Mouse (Mus musculus) heart, adult 2 months (tissue): Measurements from ENCODE around the gene Dis3l. TPM values are rescaled to one million over a fixed set of nuclear protein-coding genes. Genes with fewer than 3 reads are reported as not detected.
"Not testable (repeated sequence)": the region's sequence is repeated elsewhere in the genome, so short reads cannot be mapped to it uniquely, and the experiment has no call there.

Experiments used
- DNase-seq, 2 experiments: peaks; one replicate each; pipeline ENCODE4 v3.0.0; 2021
- H3K27ac ChIP-seq: fragments of 200-600 bp; 2 replicates; pipeline ENCODE4 v1.8.1; 2022
- H3K27me3 ChIP-seq: fragments of 200-500 bp; 2 replicates; pipeline ENCODE4 v1.6.1; 2012; ENCODE audit warnings: mild to moderate bottlenecking, low read length, inconsistent platforms, mixed read lengths; ENCODE audit not compliant: control insufficient read depth, insufficient read depth
- H3K36me3 ChIP-seq: fragments of 200-500 bp; 2 replicates; pipeline ENCODE4 v1.6.1; 2012; ENCODE audit warnings: low read length, inconsistent platforms; ENCODE audit not compliant: control insufficient read depth, insufficient read depth
- H3K4me1 ChIP-seq: fragments of 200-500 bp; 2 replicates; pipeline ENCODE4 v1.6.1; 2011; ENCODE audit warnings: low read length; ENCODE audit not compliant: control insufficient read depth, insufficient read depth
- H3K4me3 ChIP-seq: fragments of 200-600 bp; 2 replicates; pipeline ENCODE4 v1.8.1; 2022
- H3K79me2 ChIP-seq: fragments of 200-500 bp; replicated peaks from 2 replicates; pipeline ENCODE4 v1.6.1; 2012; ENCODE audit warnings: mild to moderate bottlenecking, inconsistent platforms, low read length, moderate library complexity, mixed read lengths; ENCODE audit not compliant: control insufficient read depth, insufficient read depth
- H3K9ac ChIP-seq: fragments of 200-500 bp; 2 replicates; pipeline ENCODE4 v1.6.1; 2012; ENCODE audit warnings: low read depth, mild to moderate bottlenecking, control low read depth, inconsistent platforms, low read length, mixed read lengths
- CTCF ChIP-seq: fragments of 200-600 bp; IDR thresholded peaks from 2 replicates; pipeline ENCODE4 v1.8.1; 2022; ENCODE audit warnings: antibody characterized with exemption, mild to moderate bottlenecking, moderate library complexity
- EP300 ChIP-seq: fragments of 200-500 bp; IDR thresholded peaks from 2 replicates; pipeline ENCODE4 v1.6.1; 2011; ENCODE audit warnings: low read depth, low read length, control low read depth; ENCODE audit not compliant: insufficient read depth
- POLR2A ChIP-seq: fragments of 200-500 bp; IDR thresholded peaks from 2 replicates; pipeline ENCODE4 v1.6.1; 2011; ENCODE audit warnings: mild to moderate bottlenecking, low read depth, low read length, control low read depth; ENCODE audit not compliant: insufficient read depth
- WGBS: fragments of 180-500 bp; shearing (Covaris S2); methylation state at CpG from one replicate; pipeline ENCODE4 v1.1.7; 2018; 5-methylcytosine and 5-hydroxymethylcytosine counted together
- intact Hi-C: fragments of 180-260 bp; cut with DNase I; formaldehyde crosslinking; loops from one replicate; pipeline ENCODE4 v1.15.1; 2025
- polyA plus RNA-seq: library from polyadenylated mRNA; depleted of rRNA; stranded (reverse); fragments of >200 nt; gene quantifications from 2 replicates; pipeline ENCODE4 v1.2.3, GENCODE M21; 2012
- total RNA-seq, 2 experiments: library from RNA; stranded (reverse); gene quantifications; 2 replicates each; pipeline ENCODE4 v1.2.3; 2021

Gene Dis3l
- total and polyA plus RNA-seq, 3 experiments, result 10.6 to 24.6 (median 24.5) TPM

GRCm38 (mm10) chr9:64272611-64273010 lies 68.5 kb downstream of the Dis3l start:
- H3K9ac ChIP-seq, result no peak overlapping the region
- no peak overlapping the region for H3K4me3 ChIP-seq
- 28% methylated on average over 7 of the region's 7 CpGs for WGBS
- intact Hi-C loops, result loop anchor here (2.0 kb wide), 1 partner anchor 134 kb away; no protein-coding TSS in a partner anchor
- H3K79me2 ChIP-seq, result no peaks in the 10 kb centered on the region
- no peaks in the 10 kb centered on the region for H3K36me3 ChIP-seq
- no peaks in the 10 kb centered on the region for H3K27me3 ChIP-seq
- TF ChIP-seq EP300 (0 out of 2 replicates have a peak, but pooled peaks have one; percentile 16), POLR2A (no peak), CTCF (peak; percentile 57)
- DNase-seq, result peak; percentile 27 to 45
- H3K27ac ChIP-seq, result no peak overlapping the region
- no peaks in the 10 kb centered on the region for H3K4me1 ChIP-seq

GRCm38 (mm10) chr9:64271249-64271648 lies 69.8 kb downstream of the Dis3l start:
- no peaks in the 10 kb centered on the region for H3K36me3 ChIP-seq
- H3K9ac ChIP-seq, result no peak overlapping the region
- WGBS, result 42% methylated on average over 3 of the region's 3 CpGs
- no peaks in the 10 kb centered on the region for H3K4me1 ChIP-seq
- H3K27me3 ChIP-seq, result no peaks in the 10 kb centered on the region
- H3K27ac ChIP-seq, result no peak overlapping the region
- no peak overlapping the region for H3K4me3 ChIP-seq
- intact Hi-C loops, result no loop called here
- no peak for DNase-seq
- TF ChIP-seq EP300 (no peak), POLR2A (no peak), CTCF (no peak)
- H3K79me2 ChIP-seq, result no peaks in the 10 kb centered on the region

- intact Hi-C loops, H3K27me3 ChIP-seq, H3K9ac ChIP-seq, H3K4me3 ChIP-seq, DNase-seq, H3K79me2 ChIP-seq, H3K27ac ChIP-seq, H3K4me1 ChIP-seq, H3K36me3 ChIP-seq: not testable (repeated sequence)
- 95% methylated on average over 8 of the region's 8 CpGs for WGBS
Observed at GRCm38 (mm10) chr9:64268836-64269235, 72.3 kb downstream of the Dis3l start.

GRCm38 (mm10) chr9:64268196-64268595 lies 72.9 kb downstream of the Dis3l start:
- Histone ChIP-seq H3K79me2 (no peaks in the 10 kb centered on the region), H3K27ac (no peak overlapping the region), H3K27me3 (no peaks in the 10 kb centered on the region), H3K4me3 (no peak overlapping the region), H3K36me3 (no peaks in the 10 kb centered on the region), H3K9ac (no peak overlapping the region), H3K4me1 (no peaks in the 10 kb centered on the region)
- TF ChIP-seq CTCF, result no peak
- no peak for TF ChIP-seq EP300
- no peak for TF ChIP-seq POLR2A
- intact Hi-C loops, result no loop called here
- 46% methylated on average over 10 of the region's 10 CpGs for WGBS
- DNase-seq, result no peak

- H3K36me3 ChIP-seq, result no peaks in the 10 kb centered on the region
- no peak overlapping the region for H3K9ac ChIP-seq
- no peak overlapping the region for H3K4me3 ChIP-seq
- H3K27me3 ChIP-seq, result no peaks in the 10 kb centered on the region
- no peak for DNase-seq
- intact Hi-C loops, result no loop called here
- TF ChIP-seq EP300, result no peak
- no peak for TF ChIP-seq CTCF
- no peak for TF ChIP-seq POLR2A
- 97% methylated on average over 1 of the region's 1 CpGs for WGBS
- no peak overlapping the region for H3K27ac ChIP-seq
- H3K4me1 ChIP-seq, result no peaks in the 10 kb centered on the region
- H3K79me2 ChIP-seq, result no peaks in the 10 kb centered on the region
Observed at GRCm38 (mm10) chr9:64267231-64267630, 73.9 kb downstream of the Dis3l start.

GRCm38 (mm10) chr9:64264813-64265212 lies 76.3 kb downstream of the Dis3l start:
- Histone ChIP-seq H3K36me3 (no peaks in the 10 kb centered on the region), H3K27me3 (no peaks in the 10 kb centered on the region), H3K4me1 (no peaks in the 10 kb centered on the region), H3K27ac (no peak overlapping the region), H3K79me2 (no peaks in the 10 kb centered on the region), H3K9ac (no peak overlapping the region), H3K4me3 (no peak overlapping the region)
- no peak for DNase-seq
- WGBS, result 47% methylated on average over 1 of the region's 1 CpGs
- TF ChIP-seq CTCF (no peak), POLR2A (no peak), EP300 (no peak)
- intact Hi-C loops, result no loop called here
